Mouse (Mus musculus) MEL (cell line): ENCODE measurements around the gene Fkbp5.

Experiments
- BHLHE40 ChIP-seq: IDR thresholded peaks from 2 replicates; pipeline ENCODE4 v1.6.1; 2012; ENCODE audit warnings: low read depth, mild to moderate bottlenecking, inconsistent platforms, low read length, improper control_type of control experiment, borderline replicate concordance
- CHD2 ChIP-seq: IDR thresholded peaks from 2 replicates; pipeline ENCODE4 v1.6.1; 2011; ENCODE audit warnings: low read length, improper control_type of control experiment
- CTCF ChIP-seq, 3 experiments: IDR thresholded peaks in 2 of 3; conservative IDR thresholded peaks in 1 of 3; 2 replicates each; pipeline ENCODE4 v1.5.1; 2011 to 2012; ENCODE audit warnings: low read length in 3 of 3, low read depth in 2 of 3, mild to moderate bottlenecking in 2 of 3, improper control_type of control experiment in 1 of 3, inconsistent platforms in 1 of 3, mixed read lengths in 1 of 3, moderate library complexity in 1 of 3; ENCODE audit not compliant: control insufficient read depth in 1 of 3, insufficient read depth in 1 of 3, poor library complexity in 1 of 3, severe bottlenecking in 1 of 3
- EP300 ChIP-seq, 2 experiments: IDR thresholded peaks; 2 replicates each; pipeline ENCODE4 v1.6.1; 2011; ENCODE audit warnings: improper control_type of control experiment in 2 of 2, low read length in 2 of 2, low read depth in 1 of 2, mild to moderate bottlenecking in 1 of 2
- ETS1 ChIP-seq: IDR thresholded peaks from 2 replicates; pipeline ENCODE4 v1.6.1; 2012; ENCODE audit warnings: low read depth, mild to moderate bottlenecking, inconsistent platforms, low read length, improper control_type of control experiment, moderate library complexity
- GATA1 ChIP-seq: IDR thresholded peaks from 2 replicates; pipeline ENCODE4 v1.6.1; 2011; ENCODE audit warnings: low read depth, low read length, improper control_type of control experiment
- MAFK ChIP-seq: IDR thresholded peaks from 2 replicates; pipeline ENCODE4 v1.6.1; 2011; ENCODE audit warnings: low read depth, mild to moderate bottlenecking, low read length, improper control_type of control experiment, borderline replicate concordance
- POLR2A ChIP-seq, 2 experiments: IDR thresholded peaks; 2 replicates each; pipeline ENCODE4 v1.6.1; 2011 to 2012; ENCODE audit warnings: low read length in 2 of 2, mild to moderate bottlenecking in 2 of 2, control low read depth in 1 of 2, improper control_type of control experiment in 1 of 2, low read depth in 1 of 2, moderate library complexity in 1 of 2; ENCODE audit not compliant: control insufficient read depth in 1 of 2, insufficient read depth in 1 of 2, poor library complexity in 1 of 2
- RAD21 ChIP-seq: IDR thresholded peaks from 2 replicates; pipeline ENCODE4 v1.6.1; 2011; ENCODE audit warnings: mild to moderate bottlenecking, low read depth, low read length, improper control_type of control experiment
- ZC3H11A ChIP-seq: IDR thresholded peaks from 2 replicates; pipeline ENCODE4 v1.6.1; 2012; ENCODE audit warnings: low read depth, mild to moderate bottlenecking, inconsistent platforms, low read length, improper control_type of control experiment

DNA sequence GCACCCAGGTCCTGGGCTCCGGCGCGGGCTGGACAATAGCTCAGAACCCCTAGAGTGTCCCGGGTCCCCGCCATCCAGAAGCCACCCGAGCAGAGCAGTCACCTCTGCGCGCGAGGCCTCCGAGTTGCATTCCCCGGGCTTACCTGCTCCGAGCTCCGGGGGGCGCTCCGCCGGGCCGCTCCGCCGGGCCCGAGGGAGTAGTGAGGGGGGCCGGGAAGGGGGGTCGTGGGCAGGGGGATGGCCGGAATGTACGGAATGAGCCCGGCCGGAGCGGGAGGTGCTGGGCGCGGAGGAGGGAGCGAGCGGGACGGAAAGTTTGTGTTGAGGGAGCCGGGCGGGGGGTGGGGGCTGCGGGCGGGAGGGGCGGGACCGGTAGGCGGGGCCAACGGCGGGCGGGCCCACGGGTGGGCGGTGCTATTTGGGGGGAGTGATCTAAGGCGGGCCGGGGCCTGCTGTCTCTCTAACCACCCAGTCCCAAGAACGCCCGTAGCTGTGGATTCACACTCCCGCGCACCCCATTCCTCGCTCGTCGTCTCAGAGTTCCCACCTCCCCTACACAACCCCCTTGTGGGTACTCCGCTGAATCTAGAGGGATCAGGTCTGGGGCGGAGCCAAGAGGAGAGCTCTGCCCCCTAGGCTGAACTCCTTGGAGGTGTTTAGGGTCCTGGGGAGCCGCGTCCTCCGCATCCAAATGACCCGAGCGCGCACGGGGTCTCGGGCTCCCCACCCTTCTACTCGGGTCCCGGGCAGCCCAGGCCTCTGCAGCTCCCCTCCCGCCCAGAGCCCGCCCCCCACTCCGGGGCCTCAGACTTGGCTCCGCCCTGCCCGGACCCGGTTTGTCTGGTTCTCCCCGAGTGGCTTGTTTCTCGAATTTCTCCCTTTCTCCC is 166.6 kb downstream of the Fkbp5 start, which contains the start of gene Tead3:
- no peak for TF ChIP-seq RAD21
- no peak for TF ChIP-seq ZC3H11A
- TF ChIP-seq EP300 (IDR thresholded peaks at IDR 0.05; ENCODE audit: low read depth in 1 of 2, low read length in 2 of 2) = no peak
- no peak for TF ChIP-seq CHD2
- TF ChIP-seq MAFK = no peak
- TF ChIP-seq CTCF (IDR thresholded peaks at IDR 0.05 in 2 of 3, conservative IDR thresholded peaks at IDR 0.05 in 1 of 3; ENCODE audit: control insufficient read depth in 1 of 3, insufficient read depth in 1 of 3, low read depth in 2 of 3, low read length in 3 of 3, poor library complexity in 1 of 3, severe bottlenecking in 1 of 3) = peak in 1 of 3 experiments; percentile 59; a peak in 3 of 6 replicates
- peak in 1 of 2 experiments; percentile 37; a peak in 1 of 4 replicates for TF ChIP-seq POLR2A (IDR thresholded peaks at IDR 0.05; ENCODE audit: control insufficient read depth in 1 of 2, insufficient read depth in 1 of 2, low read depth in 1 of 2, low read length in 2 of 2, poor library complexity in 1 of 2)
- TF ChIP-seq BHLHE40 = no peak
- TF ChIP-seq ETS1 = no peak
- TF ChIP-seq GATA1 = no peak
